Mouse (Mus musculus) embryo, embryonic 11 days (tissue): Measurements from ENCODE around the gene Gm49711.

Experiments used
- DNase-seq: peaks from one replicate; pipeline ENCODE4 v3.0.0-alpha.2; 2015

Gm49711 gene

DNA sequence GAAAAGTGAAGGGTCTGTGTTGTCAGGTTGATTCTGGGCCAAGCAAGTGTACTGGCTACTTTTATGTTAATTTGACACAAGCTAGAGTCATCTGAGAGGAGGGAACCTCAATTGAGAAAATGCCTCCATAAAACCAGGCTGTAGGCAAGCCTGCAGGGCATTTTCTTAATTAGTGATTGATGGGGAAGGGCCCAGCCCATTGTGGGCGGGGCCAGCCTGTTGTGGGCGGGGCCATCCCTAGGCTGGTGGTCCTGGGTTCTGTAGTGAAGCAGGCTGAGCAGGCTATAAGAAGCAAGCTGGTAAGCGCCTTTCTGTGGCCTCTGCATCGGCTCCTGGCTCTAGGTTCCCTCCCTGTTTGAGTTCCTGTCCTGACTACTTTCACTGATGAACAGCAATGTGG lies 69.1 kb downstream of the Gm49711 start:
- DNase-seq: no peak

DNA sequence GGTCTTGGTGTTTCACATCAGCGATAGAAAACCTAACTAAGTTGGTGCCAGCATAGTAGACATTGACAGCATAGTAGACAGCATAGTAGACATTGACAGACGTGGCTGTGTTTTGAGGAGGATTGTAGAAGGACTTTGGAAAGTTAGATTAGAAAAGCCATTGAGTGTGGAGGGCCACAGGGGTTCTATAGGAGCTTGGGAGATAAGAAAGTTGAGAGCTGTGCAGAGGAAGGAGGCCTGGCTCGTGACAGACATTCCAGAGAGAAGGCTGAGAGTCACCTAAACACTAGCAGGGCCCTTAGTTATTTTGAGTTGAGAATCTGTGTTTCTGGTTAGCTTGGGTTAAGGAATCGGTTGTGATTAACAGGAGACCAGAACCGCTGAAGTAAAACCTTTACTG lies 69.5 kb downstream of the Gm49711 start:
- no peak for DNase-seq

DNA sequence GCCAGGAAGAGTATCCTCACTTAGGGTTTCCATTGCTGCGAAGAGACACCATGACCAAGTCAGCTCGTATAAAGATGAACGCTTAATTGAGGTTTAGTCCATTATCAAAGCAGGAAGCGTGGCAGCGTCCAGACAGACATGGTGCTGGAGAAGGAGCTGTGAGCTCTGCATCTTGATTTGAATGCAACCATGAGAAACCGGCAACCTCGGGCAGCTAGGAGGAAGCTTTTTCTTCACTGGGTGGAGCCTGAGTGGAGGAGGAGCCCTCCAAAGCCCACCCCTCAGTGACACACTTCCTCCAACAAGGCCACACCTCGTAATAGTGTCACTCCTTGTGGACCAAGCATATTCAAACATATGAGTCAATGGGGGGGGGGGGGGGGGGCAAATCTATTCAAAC lies 71.7 kb downstream of the Gm49711 start:
- DNase-seq: no peak

DNA sequence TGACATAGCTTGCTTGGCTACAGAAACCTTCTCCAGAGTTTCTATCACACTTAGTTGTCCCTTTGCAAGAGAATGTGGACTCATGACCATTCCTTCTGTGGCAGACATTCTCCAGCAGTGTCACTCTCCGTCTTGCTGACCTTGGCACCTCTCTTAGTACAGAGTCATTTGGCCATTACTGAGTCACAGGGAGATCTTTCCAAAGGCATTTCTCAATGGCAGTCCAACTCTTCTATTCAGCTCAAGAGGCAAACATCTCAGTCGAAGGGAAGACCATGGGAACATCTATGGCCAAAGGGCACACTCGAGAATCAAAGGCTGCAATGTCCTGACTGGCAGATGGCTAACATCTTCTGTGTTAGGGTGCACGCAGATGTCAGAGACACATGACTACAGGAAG lies 74.4 kb downstream of the Gm49711 start:
- DNase-seq: no peak

DNA sequence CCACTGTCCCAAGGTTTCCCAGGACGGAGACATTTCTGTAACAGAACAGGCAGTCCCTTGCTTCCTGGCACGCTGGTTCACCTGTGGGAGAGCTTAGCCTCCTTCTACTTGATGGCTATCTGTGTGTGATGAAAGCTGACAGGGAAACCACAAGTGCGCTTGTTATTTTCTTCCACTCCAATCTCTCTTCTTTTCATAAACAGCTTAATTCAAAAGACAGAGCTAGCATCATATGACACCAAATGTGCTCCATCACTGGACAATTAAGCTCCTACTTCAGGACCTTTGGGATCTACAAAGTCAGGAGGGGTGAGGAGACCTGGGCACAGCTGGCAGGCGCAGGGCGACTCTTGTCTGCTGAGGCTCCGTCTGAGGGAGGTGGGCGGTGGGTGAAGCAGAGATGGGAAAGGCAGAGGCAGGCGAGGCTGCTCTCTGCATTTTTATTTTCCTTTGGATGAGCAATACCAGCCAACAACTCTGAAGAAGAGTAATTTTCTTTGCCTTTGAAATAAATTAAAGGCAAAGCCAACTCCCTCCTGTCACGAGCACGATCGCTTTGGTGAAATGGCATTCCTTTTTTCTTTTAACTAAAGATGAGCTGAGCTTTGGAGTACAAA lies 76.1 kb downstream of the Gm49711 start:
- no peak for DNase-seq

DNA sequence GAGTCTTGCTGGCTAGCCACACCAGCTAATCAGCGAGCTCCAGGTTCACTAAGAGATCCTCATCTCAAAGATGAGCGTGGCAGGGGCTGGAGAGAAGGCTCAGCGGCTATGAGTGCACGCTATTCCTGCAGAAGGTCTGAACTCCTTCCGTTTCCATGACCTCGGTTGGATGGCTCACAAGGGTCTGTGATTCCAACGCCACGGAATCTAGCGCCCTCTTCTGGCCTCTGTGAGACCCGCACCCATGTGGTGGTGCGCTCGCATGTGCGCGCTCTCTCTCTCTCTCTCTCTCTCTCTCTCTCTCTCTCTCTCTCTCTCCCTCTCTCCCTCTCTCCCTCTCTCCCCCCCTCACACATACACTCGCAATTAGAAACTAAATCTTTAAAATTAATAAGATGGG lies 78.2 kb downstream of the Gm49711 start:
- DNase-seq: no peak

DNA sequence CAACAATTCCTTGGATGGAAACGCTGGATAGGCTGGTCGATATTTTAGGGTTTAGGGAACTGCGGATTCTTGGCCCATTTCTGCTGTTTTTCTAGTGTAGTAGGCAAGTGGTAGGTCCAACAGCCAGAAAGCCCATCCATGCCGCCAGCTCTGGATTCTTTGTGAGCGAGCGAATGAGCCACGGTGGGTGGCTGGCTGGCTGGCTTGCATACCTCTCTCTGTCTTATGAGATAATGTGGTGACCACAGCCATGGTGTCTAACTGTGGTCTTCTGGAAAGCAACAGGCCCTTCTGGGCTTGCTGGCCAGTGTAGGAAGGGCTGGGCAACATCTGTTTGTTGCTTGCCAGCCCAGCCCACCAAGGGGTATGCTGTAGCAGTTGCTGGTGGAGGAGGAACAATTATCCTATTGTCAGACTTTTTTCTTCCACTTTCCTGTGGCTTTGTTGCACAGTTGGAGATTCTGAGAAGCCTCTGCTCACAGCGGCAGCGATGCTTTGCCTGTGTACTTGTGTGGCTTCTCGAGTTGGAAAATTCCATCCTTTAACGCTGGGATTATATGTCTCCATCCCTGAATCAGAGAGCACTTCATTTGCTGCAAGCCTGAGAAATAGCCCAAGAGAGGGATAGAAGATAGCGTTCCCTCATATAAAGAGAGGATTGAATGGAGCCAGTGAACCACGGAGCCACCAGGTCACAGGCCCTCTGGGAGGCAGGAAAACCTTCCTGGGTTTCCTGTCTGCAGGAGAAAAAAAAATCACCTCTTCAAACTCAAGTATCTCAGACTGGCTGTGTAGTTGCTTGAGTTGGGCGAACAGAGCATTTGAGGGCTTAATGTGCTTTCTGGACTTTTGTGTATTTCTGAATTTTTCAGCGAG lies 81.5 kb downstream of the Gm49711 start:
- DNase-seq: peak; percentile 50

DNA sequence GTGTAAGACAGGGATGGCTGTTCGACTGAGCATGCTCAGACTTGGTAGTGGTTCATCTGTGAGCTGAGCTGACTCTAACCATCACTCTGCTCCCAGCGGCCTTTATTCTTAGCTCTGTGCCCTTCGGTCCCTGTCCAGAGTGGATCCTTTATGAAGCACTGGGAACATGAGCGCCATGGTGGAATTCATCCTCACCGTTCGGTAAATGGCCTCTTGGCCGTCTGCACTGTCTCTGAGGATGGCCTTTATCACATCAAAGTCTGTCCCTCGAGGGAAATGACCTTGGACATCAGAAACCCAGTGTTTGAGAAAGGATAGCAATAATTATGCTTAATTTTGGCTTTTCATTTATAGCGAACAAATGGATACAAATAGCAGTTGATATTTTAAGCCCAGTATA lies 82.2 kb downstream of the Gm49711 start:
- DNase-seq: no peak

DNA sequence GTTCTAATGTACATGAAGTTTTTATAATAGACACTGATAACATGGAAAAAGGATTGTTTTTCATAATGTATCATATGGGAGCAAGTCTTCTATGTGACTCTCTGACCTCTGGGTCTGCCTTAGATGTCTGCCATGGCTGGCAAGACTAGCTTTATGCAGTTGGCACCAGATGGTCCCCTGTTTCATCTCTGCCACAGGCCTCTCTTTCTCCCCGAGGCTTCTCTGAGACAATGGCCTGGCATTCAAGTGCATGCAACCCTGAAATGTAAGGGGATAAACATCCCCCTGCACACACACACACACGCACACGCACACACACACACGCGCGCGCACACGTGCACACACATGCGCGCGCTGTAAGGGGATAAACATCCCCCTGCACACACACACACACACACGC lies 82.9 kb downstream of the Gm49711 start:
- DNase-seq: no peak

DNA sequence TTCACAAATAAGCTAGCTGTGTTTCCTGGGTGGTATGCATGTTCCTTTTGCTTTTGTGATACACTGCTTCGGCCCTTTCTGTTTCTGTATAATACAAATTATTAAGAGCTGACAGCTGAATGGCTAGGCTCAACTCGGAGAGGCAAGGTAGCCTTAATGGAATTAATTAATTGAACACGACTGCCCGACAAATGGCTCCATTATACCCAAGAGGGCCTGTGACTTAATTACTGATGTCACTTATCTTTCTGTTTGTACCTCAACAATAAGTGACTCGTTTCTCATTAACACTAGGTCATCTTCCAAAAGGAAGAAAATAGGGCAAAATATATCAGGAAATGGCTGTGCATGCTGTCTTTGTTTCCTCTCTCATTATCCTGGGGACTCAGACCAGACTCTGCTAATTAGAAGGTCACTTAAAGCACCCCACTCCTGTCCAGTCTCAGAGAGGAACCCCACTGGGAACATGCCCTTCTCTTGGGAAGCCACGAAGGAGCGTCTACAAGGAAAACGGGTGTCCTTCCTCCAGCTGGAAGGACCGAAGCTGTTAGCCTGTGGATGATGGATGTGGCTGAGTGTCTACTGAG lies 84.4 kb downstream of the Gm49711 start:
- DNase-seq: no peak

DNA sequence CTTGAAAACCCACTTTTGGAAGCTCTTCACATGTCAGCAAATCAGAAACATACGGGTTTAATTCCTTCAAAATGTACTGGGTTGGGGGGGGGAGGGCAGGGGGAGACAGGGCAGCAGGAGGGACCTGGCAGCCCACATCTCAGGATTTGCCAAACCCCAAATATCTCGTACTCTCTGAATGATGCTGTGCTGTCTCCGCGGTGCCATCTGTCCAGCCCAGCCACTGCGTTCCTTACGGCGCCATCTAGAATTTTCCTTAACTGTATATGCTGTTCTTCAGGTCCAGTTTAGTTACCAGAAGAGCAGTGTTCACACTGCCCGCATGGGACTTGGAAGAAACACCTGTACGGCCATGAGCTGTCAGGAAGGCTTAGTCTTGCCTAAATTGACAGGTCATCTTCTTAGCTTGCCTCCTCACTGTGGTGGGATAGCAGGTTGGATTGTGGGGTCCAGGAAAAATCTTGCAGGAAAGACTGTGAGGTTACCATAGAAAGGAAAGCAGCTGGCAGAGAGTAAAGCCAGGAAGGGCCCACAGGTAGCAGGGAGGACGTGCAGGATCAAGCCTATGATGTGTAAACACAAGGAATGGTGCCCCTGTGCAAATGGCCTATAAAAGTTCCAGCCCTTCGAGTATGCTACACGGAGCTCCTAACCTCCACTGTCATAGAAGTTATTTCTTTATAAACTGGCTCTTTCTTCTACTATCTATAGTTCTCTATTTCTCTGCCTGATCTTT lies 89.7 kb downstream of the Gm49711 start:
- no peak for DNase-seq

DNA sequence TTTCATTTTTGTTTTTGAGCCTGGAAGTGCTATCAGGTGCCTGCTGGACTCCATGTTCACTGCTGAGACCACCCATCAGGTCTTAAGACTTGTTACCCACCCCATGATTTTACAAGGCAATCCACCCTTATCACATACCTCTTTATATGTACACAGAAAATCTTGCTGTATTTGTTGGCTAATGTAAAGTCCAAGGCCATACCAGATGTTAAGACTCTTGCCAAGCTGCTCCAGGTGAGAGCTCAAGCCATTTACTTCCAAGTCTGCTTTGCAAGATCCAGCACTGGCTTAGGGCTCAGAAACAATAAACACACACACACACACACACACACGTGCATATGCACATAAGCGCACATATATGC lies 90.2 kb downstream of the Gm49711 start:
- DNase-seq: no peak

DNA sequence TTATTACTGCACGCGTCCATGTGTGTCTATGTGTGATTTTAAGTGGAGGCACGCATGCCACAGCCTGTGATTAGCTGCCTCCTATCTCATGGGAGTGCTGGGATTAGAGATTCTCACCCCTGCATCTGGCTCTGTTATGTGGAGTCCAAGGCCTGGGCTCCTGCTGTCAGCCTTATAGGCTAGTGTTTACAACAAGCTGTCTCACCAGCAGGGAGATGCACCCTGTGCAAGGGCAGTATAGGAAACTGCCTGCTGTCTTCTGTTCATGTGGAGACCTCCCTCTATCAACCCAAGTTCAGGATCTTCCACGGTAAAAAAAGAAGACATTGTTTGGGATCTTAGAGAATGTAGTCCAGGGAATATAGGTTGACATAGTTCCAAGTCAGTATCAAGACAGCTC lies 92.9 kb downstream of the Gm49711 start:
- DNase-seq: no peak

DNA sequence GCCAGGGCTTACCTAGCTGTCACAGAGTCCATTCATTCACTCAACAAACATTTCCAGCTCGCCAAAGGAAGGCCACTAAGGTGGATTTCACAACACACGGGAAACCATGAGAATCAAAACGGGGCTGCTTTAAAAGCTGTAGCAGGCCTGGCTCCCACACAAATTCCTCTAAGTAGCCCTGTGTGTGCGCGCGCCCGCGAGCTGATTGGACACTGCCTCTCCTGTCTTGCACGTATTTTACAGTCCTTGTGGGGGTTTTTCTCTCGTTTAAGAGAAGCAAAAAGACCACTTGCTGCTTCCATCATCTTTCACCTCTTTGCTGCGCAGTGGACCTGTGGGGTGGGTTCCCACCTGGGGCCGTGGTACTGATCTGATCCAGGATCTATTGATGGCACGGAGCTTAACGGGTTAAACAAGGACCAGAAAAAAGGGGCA lies 99.9 kb downstream of the Gm49711 start:
- DNase-seq: peak; percentile 75

DNA sequence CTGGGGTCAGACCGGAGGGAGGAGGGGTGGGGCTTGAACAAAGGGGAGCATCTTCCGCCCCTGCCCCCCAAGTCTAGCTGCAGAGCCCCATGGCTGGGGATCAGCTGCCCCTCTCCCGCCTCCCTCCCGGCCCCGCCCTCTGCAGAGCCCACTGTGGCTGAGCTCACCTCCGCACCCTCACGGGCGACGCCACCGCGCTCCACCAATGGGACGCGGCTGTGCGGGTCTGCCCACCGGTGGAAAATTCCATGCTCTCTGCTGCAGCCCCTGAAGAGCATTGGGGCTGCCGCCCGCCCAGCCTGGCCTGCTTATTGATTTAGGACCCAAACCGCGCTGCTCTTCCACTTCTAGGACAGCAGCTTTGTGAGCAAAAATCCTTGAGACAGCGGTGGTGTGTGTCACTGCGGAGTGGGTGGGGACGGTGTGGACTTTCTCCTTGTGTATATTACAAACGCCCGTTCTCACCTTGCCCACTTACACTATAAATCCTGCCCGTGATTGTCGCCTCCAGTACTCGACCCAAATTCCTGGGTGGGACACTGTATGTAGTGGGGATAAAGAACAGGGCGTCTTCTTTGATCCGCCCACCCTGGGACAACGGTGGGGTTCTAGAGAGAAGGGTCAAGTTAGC lies 100.5 kb downstream of the Gm49711 start:
- DNase-seq: peak; percentile 89

DNA sequence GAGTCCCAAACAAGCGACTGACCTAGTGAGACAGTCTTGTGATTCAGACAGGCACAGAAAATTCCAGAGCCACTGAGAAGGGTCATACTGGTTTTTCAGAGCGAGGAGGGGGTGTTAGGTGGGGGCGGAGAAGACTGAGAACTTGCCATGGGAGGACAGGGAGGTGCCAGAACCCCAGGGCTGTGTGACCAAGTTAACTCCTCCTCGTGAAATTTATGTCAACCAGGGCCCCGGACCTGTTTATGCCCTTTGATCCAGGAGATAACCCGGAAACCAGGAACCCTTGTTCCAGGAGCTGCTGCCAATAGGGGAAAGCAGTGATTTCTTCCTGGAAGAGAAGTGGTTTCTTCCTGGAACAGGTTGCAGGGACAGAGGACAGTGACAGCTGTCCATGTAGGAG lies 101.0 kb downstream of the Gm49711 start:
- no peak for DNase-seq

DNA sequence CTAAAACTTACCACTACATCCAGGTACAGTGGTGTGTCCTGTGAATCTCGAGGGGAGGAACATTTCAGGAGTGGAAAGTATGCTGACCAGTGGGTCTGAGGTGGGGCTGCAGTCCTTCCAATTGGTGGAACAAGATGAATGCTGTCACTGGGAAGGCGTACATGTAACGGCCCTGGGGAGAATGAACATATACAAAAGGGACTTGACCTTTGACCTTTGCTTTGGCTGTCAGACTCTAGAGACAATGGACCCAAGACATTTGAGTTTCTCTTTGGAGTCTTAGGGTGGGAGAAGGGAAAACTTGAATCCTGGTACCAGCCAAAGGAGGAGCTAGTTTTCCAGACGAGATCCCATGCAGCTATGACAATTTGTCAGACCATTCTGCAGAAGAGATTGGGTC lies 104.2 kb downstream of the Gm49711 start:
- DNase-seq: peak; percentile 41

DNA sequence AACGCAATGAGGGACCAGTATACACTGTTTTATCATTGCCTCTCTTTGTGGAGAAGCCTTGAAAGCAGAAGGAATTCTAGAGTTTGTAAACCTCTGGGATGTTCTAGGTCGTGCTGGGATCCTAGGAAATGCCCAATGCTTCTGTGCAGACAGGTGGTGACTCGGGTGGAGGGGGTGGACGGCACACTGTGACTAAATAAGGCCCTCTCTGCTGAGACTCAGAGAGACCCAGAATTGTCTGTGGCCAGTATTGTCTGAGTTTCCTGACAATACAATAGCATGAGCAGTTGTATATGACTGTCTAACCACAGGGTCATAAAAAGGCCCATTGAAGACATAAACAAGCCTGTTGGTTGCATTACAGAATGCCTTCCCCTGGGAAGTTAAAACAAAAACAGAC lies 105.4 kb downstream of the Gm49711 start:
- DNase-seq: no peak

DNA sequence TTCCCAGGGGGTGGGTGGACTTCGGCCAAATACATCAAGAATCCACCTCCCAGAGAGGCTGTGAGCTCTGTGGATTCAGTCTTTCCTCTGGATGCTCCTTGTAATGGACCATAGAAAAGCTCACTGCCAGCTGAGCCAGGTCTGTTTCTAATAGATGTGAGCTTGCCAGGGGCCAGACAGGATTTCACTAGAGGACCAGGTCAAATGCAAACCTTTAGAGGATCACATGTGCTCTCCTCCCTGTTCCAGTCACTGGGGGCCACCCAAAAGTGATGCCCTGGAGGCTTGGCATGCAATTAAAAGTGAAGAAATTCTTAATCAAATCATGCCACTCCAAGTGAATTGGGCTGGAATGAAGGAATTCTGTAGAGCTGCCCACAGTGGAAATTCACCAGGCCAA lies 117.9 kb downstream of the Gm49711 start:
- no peak for DNase-seq

DNA sequence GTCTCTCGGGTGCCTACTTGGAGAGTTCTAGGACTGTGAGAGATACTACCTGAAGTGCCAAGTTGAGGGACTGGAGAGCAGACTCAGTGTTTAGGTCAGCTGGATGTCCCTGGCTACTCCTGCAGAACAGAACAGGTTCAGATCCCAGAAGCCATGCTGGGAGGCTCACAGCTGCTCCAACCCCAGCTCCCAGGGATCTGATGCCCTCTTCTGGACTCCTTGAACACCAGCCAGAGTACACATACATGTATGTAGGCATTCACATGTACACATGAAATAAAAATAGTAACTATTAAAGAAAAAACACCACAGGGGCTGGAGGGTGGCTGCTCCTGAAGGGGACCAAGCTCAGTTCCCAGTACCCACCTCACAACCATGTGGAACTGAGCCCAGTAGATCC lies 119.6 kb downstream of the Gm49711 start:
- DNase-seq: peak; percentile 34

DNA sequence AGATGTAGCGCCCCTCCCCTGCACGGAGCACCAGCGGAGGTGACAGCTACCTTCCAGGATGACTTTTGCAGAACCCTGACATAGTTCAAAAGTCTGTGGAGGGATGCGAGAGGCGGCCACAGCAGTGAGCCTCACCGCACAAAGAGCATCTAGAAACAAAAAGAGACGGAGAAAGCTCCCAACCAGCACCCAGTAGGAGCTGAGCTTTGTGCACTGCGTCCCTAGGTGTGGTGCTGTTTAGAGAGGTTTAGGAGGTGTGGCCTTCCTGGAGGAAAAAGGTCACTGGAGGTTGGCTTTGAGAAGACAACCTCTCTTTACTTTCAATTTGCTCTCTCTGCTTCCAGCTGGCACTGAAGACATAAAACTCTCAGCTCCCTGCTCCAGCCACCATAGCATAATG lies 121.2 kb downstream of the Gm49711 start:
- no peak for DNase-seq

DNA sequence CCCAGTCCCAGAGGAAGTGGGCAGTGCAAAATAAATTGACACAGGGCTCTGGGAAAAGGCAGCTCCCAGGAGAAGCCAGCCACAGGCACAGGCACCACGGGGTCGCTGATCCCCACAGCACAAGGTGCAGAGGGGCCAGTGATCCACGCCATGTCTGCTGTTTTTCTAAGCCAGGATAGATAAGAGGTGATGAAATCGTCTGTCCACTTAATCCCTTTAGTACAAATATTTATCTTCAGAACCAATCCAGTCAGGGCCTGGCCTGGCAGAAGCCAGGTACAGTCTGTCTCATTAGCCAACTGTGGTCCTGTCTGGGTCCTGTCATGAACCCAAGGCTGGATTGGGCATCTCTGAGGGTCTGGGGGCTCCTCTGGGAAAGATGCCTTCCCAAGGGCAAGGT lies 125.4 kb downstream of the Gm49711 start:
- no peak for DNase-seq

DNA sequence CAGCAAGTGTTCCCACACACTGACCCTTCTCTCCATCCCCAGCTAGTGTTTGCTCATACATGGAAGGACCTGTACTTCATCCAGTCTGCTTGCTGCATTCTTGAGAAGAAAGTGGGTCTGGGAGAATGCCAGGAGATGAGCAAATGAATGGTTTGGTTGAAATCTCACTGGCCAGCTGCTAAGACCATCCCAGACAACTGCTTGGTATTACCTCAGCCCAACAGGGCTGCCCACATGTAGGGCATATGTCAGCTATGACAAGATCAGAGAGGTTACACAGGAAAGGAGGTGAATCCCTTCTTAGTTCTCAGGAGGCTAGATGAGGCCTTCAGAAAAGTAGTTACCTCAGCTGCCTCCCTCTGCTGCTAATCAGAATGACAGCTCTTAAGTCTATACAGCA lies 132.5 kb downstream of the Gm49711 start:
- no peak for DNase-seq
